In genomic region chr13:114999582-114999981, GRCm38 (mm10) we compare ENCODE assay signal across 22 mouse cellular contexts.
"Had no signal": no experiment of that assay in that cellular context is flagged by ENCODE, and none has a peak within 500 bp of the region (broad histone marks: within the 10 kb centered on the region; RNA-seq: fewer than 3 reads in every experiment).

No protein-coding gene starts in this region.

- H3K36me3 ChIP-seq: intestine, embryonic 15.5 days; limb, embryonic 12.5 days; limb, embryonic 15.5 days; liver, embryonic 12.5 days; liver, embryonic 15.5 days; midbrain, embryonic 12.5 days; stomach, embryonic 15.5 days had no signal

- DNase-seq: kidney, adult 11 months; kidney, adult 8-10 months; kidney, postnatal 10 days; kidney, postnatal 36 days; lung, adult 18-20 months; lung, postnatal 10 days; lung, postnatal 36 days; retina, postnatal 1 day; right cerebral cortex, postnatal 25 days; spleen, adult 18-20 months; thymus, postnatal 36 days had no signal

- H3K9me3 ChIP-seq: intestine, embryonic 15.5 days; kidney, embryonic 15.5 days; limb, embryonic 12.5 days; limb, embryonic 15.5 days; liver, embryonic 12.5 days; liver, embryonic 15.5 days; lung, embryonic 15.5 days; midbrain, embryonic 12.5 days; stomach, embryonic 15.5 days had no signal

- H3K9ac ChIP-seq: intestine, embryonic 15.5 days; kidney, embryonic 15.5 days; limb, embryonic 12.5 days; limb, embryonic 15.5 days; liver, embryonic 12.5 days; liver, embryonic 15.5 days; lung, embryonic 15.5 days; midbrain, embryonic 12.5 days; stomach, embryonic 15.5 days had no signal

- ATAC-seq: intestine, embryonic 15.5 days; liver, embryonic 12.5 days; midbrain, embryonic 16.5 days had no signal

- H3K27me3 ChIP-seq: intestine, embryonic 15.5 days; kidney, embryonic 15.5 days; limb, embryonic 12.5 days; limb, embryonic 15.5 days; liver, embryonic 12.5 days; liver, embryonic 15.5 days; lung, embryonic 15.5 days; midbrain, embryonic 12.5 days; stomach, embryonic 15.5 days had no signal

- H3K4me3 ChIP-seq: intestine, embryonic 15.5 days; kidney, embryonic 15.5 days; limb, embryonic 12.5 days; limb, embryonic 15.5 days; liver, embryonic 12.5 days; liver, embryonic 15.5 days; lung, embryonic 15.5 days; midbrain, embryonic 12.5 days; myocyte; stomach, embryonic 15.5 days had no signal

- H3K4me2 ChIP-seq: intestine, embryonic 15.5 days; kidney, embryonic 15.5 days; limb, embryonic 12.5 days; limb, embryonic 15.5 days; liver, embryonic 12.5 days; liver, embryonic 15.5 days; lung, embryonic 15.5 days; midbrain, embryonic 12.5 days; stomach, embryonic 15.5 days had no signal

- H3K4me1 ChIP-seq: intestine, embryonic 15.5 days; limb, embryonic 15.5 days; liver, embryonic 12.5 days; liver, embryonic 15.5 days; midbrain, embryonic 12.5 days; stomach, embryonic 15.5 days had no signal

- H3K27ac ChIP-seq: intestine, embryonic 15.5 days; kidney, embryonic 15.5 days; limb, embryonic 12.5 days; limb, embryonic 15.5 days; liver, embryonic 12.5 days; liver, embryonic 15.5 days; lung, embryonic 15.5 days; midbrain, embryonic 12.5 days; stomach, embryonic 15.5 days had no signal
